Mouse (Mus musculus): ENCODE results near the gene Gm4450.

Gene Gm4450

GRCm38 (mm10) chr3:98418991-98419785 lies 37.7 kb downstream of the Gm4450 start:
- in situ Hi-C loops (cut with MboI, MseI) = no loop called here

GRCm38 (mm10) chr3:98417328-98417727 lies 39.6 kb downstream of the Gm4450 start:
- in situ Hi-C loops (cut with MboI, MseI) = no loop called here

GRCm38 (mm10) chr3:98416426-98417250 lies 40.3 kb downstream of the Gm4450 start:
- in situ Hi-C loops (cut with MboI, MseI) = no loop called here

- in situ Hi-C loops (cut with MboI, MseI) = loop anchor here (5.0 kb wide), 1 partner anchor 1337 kb away; no protein-coding TSS in a partner anchor
These were observed 42.6 kb downstream of the Gm4450 start for GRCm38 (mm10) chr3:98414296-98414695.

GRCm38 (mm10) chr3:98413733-98414132 lies 43.2 kb downstream of the Gm4450 start:
- in situ Hi-C loops (cut with MboI, MseI) = loop anchor here (5.0 kb wide), 1 partner anchor 1336 kb away; no protein-coding TSS in a partner anchor

GRCm38 (mm10) chr3:98410619-98411580 lies 46.0 kb downstream of the Gm4450 start:
- in situ Hi-C loops (cut with MboI, MseI) = loop anchor here (5.0 kb wide), 1 partner anchor 1334 kb away; no protein-coding TSS in a partner anchor

- in situ Hi-C loops (cut with MboI, MseI) = loop anchor here (10.0 kb wide), 1 partner anchor 1483 kb away; the partner anchor contains the start of gene Gja8
These were observed 49.6 kb downstream of the Gm4450 start for GRCm38 (mm10) chr3:98407261-98407780.

GRCm38 (mm10) chr3:98406569-98407144 lies 50.3 kb downstream of the Gm4450 start:
- in situ Hi-C loops (cut with MboI, MseI) = loop anchor here (10.0 kb wide), 1 partner anchor 1482 kb away; the partner anchor contains the start of gene Gja8

- in situ Hi-C loops (cut with MboI, MseI) = loop anchor here (10.0 kb wide), 1 partner anchor 1481 kb away; the partner anchor contains the start of gene Gja8
These were observed 51.0 kb downstream of the Gm4450 start for GRCm38 (mm10) chr3:98405877-98406276.

GRCm38 (mm10) chr3:98404268-98404895 lies 52.5 kb downstream of the Gm4450 start:
- in situ Hi-C loops (cut with MboI, MseI) = loop anchor here (10.0 kb wide), 1 partner anchor 1480 kb away; the partner anchor contains the start of gene Gja8
